Mouse (Mus musculus): ENCODE results near the gene Tanc2.

GRCm38 (mm10) chr11:105643995-105644394 is 54.2 kb downstream of the Tanc2 start:
- TF ChIP-seq CTCF (IDR thresholded peaks at IDR 0.05; ENCODE audit: borderline replicate concordance, extremely low read depth, insufficient read depth, insufficient read length) (no peak), POLR2A (IDR thresholded peaks at IDR 0.05; ENCODE audit: borderline replicate concordance, extremely low read depth, insufficient read depth, insufficient read length, poor library complexity, severe bottlenecking) (no peak)

Measured in brain, embryonic 14.5 days (tissue).